24 mouse cellular contexts compared by ENCODE assay signal in genomic region chr9:77455439-77456168, GRCm38 (mm10).
DNase-seq lines count a peak whose midpoint lies in the region; ATAC-seq and TF ChIP-seq lines count a peak whose summit lies in the region.
"Had no signal": no experiment of that assay in that cellular context is flagged by ENCODE, and none has a peak within 500 bp of the region (broad histone marks: within the 10 kb centered on the region; RNA-seq: fewer than 3 reads in every experiment).

No protein-coding gene starts in this region.

- DNase-seq in forebrain, embryonic 10.5 days (ENCODE audit: extremely low spot score, low spot score) = no peak
- peak; percentile 77 for DNase-seq in midbrain, embryonic 11.5 days (ENCODE audit: low spot score, missing footprints)
- DNase-seq in midbrain, postnatal 0 days (ENCODE audit: low spot score) = no peak
- peak; percentile 77 for DNase-seq in A20 (ENCODE audit: low read depth, low spot score)
- DNase-seq in Muller cell, postnatal 12 days (ENCODE audit: inconsistent ontology term) = no peak
- DNase-seq: adrenal gland, postnatal 14 days; cerebellum, adult 2 months; cerebellum, postnatal 25 days; heart, postnatal 4 days; kidney, postnatal 25 days; liver; right cerebral cortex, postnatal 14 days had no signal

- 82% methylated on average over 19 of the region's 19 CpGs for WGBS in forebrain, embryonic 10.5 days
- 69% methylated on average over 19 of the region's 19 CpGs for WGBS in forebrain, embryonic 13.5 days
- 71% methylated on average over 19 of the region's 19 CpGs for WGBS in hindbrain, embryonic 12.5 days
- 67% methylated on average over 19 of the region's 19 CpGs for WGBS in hindbrain, embryonic 16.5 days
- WGBS in midbrain, embryonic 11.5 days = 84% methylated on average over 19 of the region's 19 CpGs
- 74% methylated on average over 19 of the region's 19 CpGs for WGBS in midbrain, postnatal 0 days

- ATAC-seq in forebrain, embryonic 13.5 days = no peak
- 0 out of 2 replicates have a peak, but pooled peaks have one; percentile 21 for ATAC-seq in hindbrain, embryonic 12.5 days (ENCODE audit: low FRiP score)
- no peak for ATAC-seq in hindbrain, embryonic 16.5 days
- peak; percentile 66 for ATAC-seq in midbrain, embryonic 11.5 days (ENCODE audit: low FRiP score)
- ATAC-seq in midbrain, postnatal 0 days (ENCODE audit: low FRiP score) = no peak
- ATAC-seq: intestine, embryonic 15.5 days had no signal

- no peak for TF ChIP-seq CTCF in midbrain, postnatal 0 days (IDR thresholded peaks at IDR 0.05)

- H3K4me3 ChIP-seq in forebrain, embryonic 10.5 days = no peak overlapping the region
- H3K4me3 ChIP-seq in forebrain, embryonic 13.5 days = no peak overlapping the region
- no peak overlapping the region for H3K4me3 ChIP-seq in hindbrain, embryonic 12.5 days
- H3K4me3 ChIP-seq in hindbrain, embryonic 16.5 days (ENCODE audit: low read length) = no peak overlapping the region
- H3K4me3 ChIP-seq in midbrain, embryonic 11.5 days (ENCODE audit: low read depth, low read length) = no peak overlapping the region
- no peak overlapping the region for H3K4me3 ChIP-seq in midbrain, postnatal 0 days (ENCODE audit: low read depth, low read length)
- H3K4me3 ChIP-seq: embryonic facial prominence, embryonic 13.5 days; erythroblast, embryonic 14.5 days; intestine, embryonic 15.5 days; layer of hippocampus, adult 2 months; limb, embryonic 10.5 days; liver, embryonic 15.5 days; lung, embryonic 15.5 days; myocyte had no signal

- no peak overlapping the region for H3K4me2 ChIP-seq in forebrain, embryonic 13.5 days
- no peak overlapping the region for H3K4me2 ChIP-seq in hindbrain, embryonic 12.5 days (replicated peaks)
- no peak overlapping the region for H3K4me2 ChIP-seq in hindbrain, embryonic 16.5 days (ENCODE audit: low read length)
- H3K4me2 ChIP-seq in midbrain, embryonic 11.5 days = no peak overlapping the region
- H3K4me2 ChIP-seq in midbrain, postnatal 0 days (ENCODE audit: low read depth, low read length, poor library complexity, severe bottlenecking) = no peak overlapping the region
- H3K4me2 ChIP-seq: embryonic facial prominence, embryonic 13.5 days; intestine, embryonic 15.5 days; liver, embryonic 15.5 days; lung, embryonic 15.5 days had no signal

- H3K9me3 ChIP-seq in forebrain, embryonic 10.5 days = no peaks in the 10 kb centered on the region
- H3K9me3 ChIP-seq in forebrain, embryonic 13.5 days (replicated peaks) = no peaks in the 10 kb centered on the region
- H3K9me3 ChIP-seq in hindbrain, embryonic 12.5 days (replicated peaks) = no peaks in the 10 kb centered on the region
- H3K9me3 ChIP-seq in hindbrain, embryonic 16.5 days (ENCODE audit: control insufficient read depth, low read length) = no peaks in the 10 kb centered on the region
- H3K9me3 ChIP-seq in midbrain, embryonic 11.5 days (ENCODE audit: control insufficient read depth, low read length) = no peaks in the 10 kb centered on the region
- no peaks in the 10 kb centered on the region for H3K9me3 ChIP-seq in midbrain, postnatal 0 days (ENCODE audit: low read length)
- H3K9me3 ChIP-seq: embryonic facial prominence, embryonic 13.5 days; intestine, embryonic 15.5 days; limb, embryonic 10.5 days; liver, embryonic 15.5 days; lung, embryonic 15.5 days had no signal

- H3K9ac ChIP-seq in forebrain, embryonic 13.5 days = no peak overlapping the region
- no peak overlapping the region for H3K9ac ChIP-seq in hindbrain, embryonic 12.5 days
- H3K9ac ChIP-seq in hindbrain, embryonic 16.5 days (ENCODE audit: low read depth, low read length) = no peak overlapping the region
- H3K9ac ChIP-seq in midbrain, embryonic 11.5 days (ENCODE audit: low read length) = no peak overlapping the region
- no peak overlapping the region for H3K9ac ChIP-seq in midbrain, postnatal 0 days (replicated peaks; ENCODE audit: low read length, poor library complexity, severe bottlenecking)
- H3K9ac ChIP-seq: embryonic facial prominence, embryonic 13.5 days; intestine, embryonic 15.5 days; liver, embryonic 15.5 days; lung, embryonic 15.5 days had no signal

- peaks cover 40% of the 10 kb centered on the region for H3K4me1 ChIP-seq in forebrain, embryonic 10.5 days
- H3K4me1 ChIP-seq in forebrain, embryonic 13.5 days = peaks cover 30% of the 10 kb centered on the region
- H3K4me1 ChIP-seq in hindbrain, embryonic 12.5 days = peaks cover 14% of the 10 kb centered on the region; the same call in 1 of the 2 replicates
- H3K4me1 ChIP-seq in hindbrain, embryonic 16.5 days (ENCODE audit: control insufficient read depth, insufficient read depth, low read depth, low read length) = no peaks in the 10 kb centered on the region
- no peaks in the 10 kb centered on the region for H3K4me1 ChIP-seq in midbrain, embryonic 11.5 days (ENCODE audit: control insufficient read depth, insufficient read depth, low read length)
- no peaks in the 10 kb centered on the region for H3K4me1 ChIP-seq in midbrain, postnatal 0 days (ENCODE audit: insufficient read depth, low read length)
- H3K4me1 ChIP-seq: intestine, embryonic 15.5 days; liver, embryonic 15.5 days; lung, embryonic 15.5 days had no signal

- peak overlapping the region; percentile 71 for H3K27ac ChIP-seq in forebrain, embryonic 10.5 days
- no peak overlapping the region for H3K27ac ChIP-seq in forebrain, embryonic 13.5 days
- no peak overlapping the region for H3K27ac ChIP-seq in hindbrain, embryonic 12.5 days
- H3K27ac ChIP-seq in hindbrain, embryonic 16.5 days (ENCODE audit: low read depth, low read length) = no peak overlapping the region
- no peak overlapping the region for H3K27ac ChIP-seq in midbrain, embryonic 11.5 days (ENCODE audit: low read depth, low read length)
- H3K27ac ChIP-seq in midbrain, postnatal 0 days (ENCODE audit: low read depth, low read length) = no peak overlapping the region
- H3K27ac ChIP-seq: embryonic facial prominence, embryonic 13.5 days; intestine, embryonic 15.5 days; layer of hippocampus, adult 2 months; limb, embryonic 10.5 days; liver, embryonic 15.5 days; lung, embryonic 15.5 days; stomach, postnatal 0 days had no signal

- H3K27me3 ChIP-seq in forebrain, embryonic 10.5 days (ENCODE audit: poor library complexity, severe bottlenecking) = no peaks in the 10 kb centered on the region
- H3K27me3 ChIP-seq in forebrain, embryonic 13.5 days = no peaks in the 10 kb centered on the region
- no peaks in the 10 kb centered on the region for H3K27me3 ChIP-seq in hindbrain, embryonic 12.5 days
- no peaks in the 10 kb centered on the region for H3K27me3 ChIP-seq in hindbrain, embryonic 16.5 days (replicated peaks; ENCODE audit: control insufficient read depth, insufficient read depth, low read length)
- no peaks in the 10 kb centered on the region for H3K27me3 ChIP-seq in midbrain, embryonic 11.5 days (ENCODE audit: control insufficient read depth, insufficient read depth, low read length)
- H3K27me3 ChIP-seq in midbrain, postnatal 0 days (ENCODE audit: insufficient read depth, low read length) = no peaks in the 10 kb centered on the region
- H3K27me3 ChIP-seq: embryonic facial prominence, embryonic 13.5 days; intestine, embryonic 15.5 days; liver, embryonic 15.5 days; lung, embryonic 15.5 days had no signal

- H3K36me3 ChIP-seq in forebrain, embryonic 10.5 days (replicated peaks) = peaks cover 65% of the 10 kb centered on the region
- peaks cover 22% of the 10 kb centered on the region for H3K36me3 ChIP-seq in forebrain, embryonic 13.5 days (ENCODE audit: poor library complexity, severe bottlenecking)
- H3K36me3 ChIP-seq in hindbrain, embryonic 12.5 days = 0 out of 2 replicates have a peak, but pooled peaks cover 3% of the 10 kb centered on the region
- no peaks in the 10 kb centered on the region for H3K36me3 ChIP-seq in hindbrain, embryonic 16.5 days (ENCODE audit: control insufficient read depth, insufficient read depth, low read length)
- H3K36me3 ChIP-seq in midbrain, embryonic 11.5 days (ENCODE audit: control insufficient read depth, insufficient read depth, low read length) = no peaks in the 10 kb centered on the region
- 0 out of 2 replicates have a peak, but pooled peaks cover 7% of the 10 kb centered on the region for H3K36me3 ChIP-seq in midbrain, postnatal 0 days (ENCODE audit: insufficient read depth, low read length)
- H3K36me3 ChIP-seq: intestine, embryonic 15.5 days; liver, embryonic 15.5 days; lung, embryonic 15.5 days had no signal

Comparison
In these comparisons a context has a peak if more than half of its experiments do, and no peak if none do; other contexts are left out.
1. DNase-seq: peak in midbrain, embryonic 11.5 days (single experiment) and A20 (single experiment); none in forebrain, embryonic 10.5 days (single experiment), midbrain, postnatal 0 days (single experiment) and Muller cell, postnatal 12 days (single experiment).
2. ATAC-seq: peak in hindbrain, embryonic 12.5 days (single experiment) and midbrain, embryonic 11.5 days (single experiment); none in forebrain, embryonic 13.5 days (single experiment), hindbrain, embryonic 16.5 days (single experiment) and midbrain, postnatal 0 days (single experiment).